Mouse (Mus musculus): Measurements from ENCODE around the gene Pfkl. TPM values are rescaled to one million over a fixed set of nuclear protein-coding genes. Genes with fewer than 3 reads are reported as not detected.
A peak's percentile ranks its signal among the peaks of the same experiment; 100 is the strongest.

Pfkl gene
- polyA plus RNA-seq, 1 experiment from 2014 or later = 108 TPM

DNA sequence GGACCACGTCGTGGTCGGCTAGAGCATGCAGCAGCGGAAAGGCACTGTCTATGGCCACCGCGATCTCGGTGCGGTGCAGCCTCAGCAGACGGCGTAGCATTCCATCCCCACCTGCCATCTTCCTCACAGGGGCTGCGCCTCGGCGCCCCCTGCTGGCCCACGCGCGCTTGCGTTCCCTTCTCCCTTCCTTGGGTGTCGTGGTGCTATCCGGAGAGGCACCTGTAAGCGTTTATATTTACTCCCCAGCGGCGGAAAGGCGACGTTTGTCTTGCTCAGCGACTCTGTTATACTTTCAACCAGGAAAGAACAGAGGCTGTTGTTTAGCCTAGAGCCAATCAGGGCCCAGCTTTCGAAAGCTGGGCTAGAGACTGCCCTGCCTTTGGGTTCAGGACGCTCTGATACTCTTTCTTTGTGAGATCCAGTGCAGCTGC lies 33.5 kb upstream of the Pfkl start, which contains the start of gene Aire:
Gene Aire (minus strand): TSS at position 205 of the 431 bp plus-strand sequence.
- no peak for ATAC-seq (replicated peaks; ENCODE audit: insufficient number of reproducible peaks, low FRiP score, low TSS enrichment, low read depth)
- peak within 1 kb of the TSS; percentile 43 for H3K4me2 ChIP-seq (ENCODE audit: low read depth, low read length)
- H3K9ac ChIP-seq (replicated peaks; ENCODE audit: low read length) = peak within 1 kb of the TSS; percentile 32; the same call in 1 of the 2 replicates
- WGBS = under 1% methylated on average over 27 of the region's 27 CpGs
- no peaks in the 10 kb centered on the region for H3K9me3 ChIP-seq (replicated peaks; ENCODE audit: control insufficient read depth, low read length)
- peak within 1 kb of the TSS; percentile 5; the same call in 1 of the 2 replicates for H3K4me3 ChIP-seq (ENCODE audit: low read depth, low read length)
- H3K36me3 ChIP-seq (replicated peaks; ENCODE audit: control insufficient read depth, insufficient read depth, low read depth, low read length) = no peaks in the 10 kb centered on the region
- peak; percentile 78 for DNase-seq (ENCODE audit: low spot score)
- no peak within 1 kb of the TSS for H3K27ac ChIP-seq (replicated peaks; ENCODE audit: low read depth, low read length)
- H3K4me1 ChIP-seq (ENCODE audit: control insufficient read depth, insufficient read depth, low read length) = no peaks in the 10 kb centered on the region
- no peaks in the 10 kb centered on the region for H3K27me3 ChIP-seq (ENCODE audit: control insufficient read depth, insufficient read depth, low read length)

DNA sequence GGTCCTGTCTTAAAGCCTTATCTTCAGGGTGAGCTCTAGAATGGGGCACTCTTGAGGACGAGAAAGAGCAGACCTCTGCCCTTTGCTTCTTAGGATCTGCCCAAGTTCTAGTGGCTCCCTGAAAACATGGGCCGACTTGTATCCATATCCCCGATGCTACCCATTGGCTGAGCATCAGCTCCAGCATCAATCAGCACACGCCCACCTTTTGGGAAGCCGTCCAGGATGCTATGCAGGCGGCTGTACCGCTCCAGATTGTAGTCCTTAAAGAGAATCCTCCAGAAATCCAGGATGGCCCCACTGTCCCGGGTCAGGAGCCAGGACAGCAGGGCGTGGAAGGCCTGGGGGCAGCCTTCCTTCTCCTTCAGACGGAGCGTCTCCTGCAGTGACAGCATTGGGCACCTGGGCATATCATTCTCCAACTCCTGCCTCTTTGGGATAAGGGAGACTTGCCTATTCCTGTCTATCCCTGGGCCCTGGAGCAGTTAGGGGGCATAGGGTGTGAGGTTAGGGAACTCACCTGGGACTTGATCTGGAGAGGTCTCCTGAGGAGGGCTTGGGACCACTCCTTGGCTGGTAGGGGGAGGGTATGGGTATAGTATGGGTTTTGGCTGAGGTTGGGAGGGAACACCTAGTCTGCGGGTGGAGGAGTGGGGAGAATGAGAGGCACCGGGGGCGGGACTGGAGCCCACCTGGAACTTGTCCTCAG lies 33.0 kb upstream of the Pfkl start:
- peak overlapping the region; percentile 32; the same call in 1 of the 2 replicates for H3K9ac ChIP-seq (replicated peaks; ENCODE audit: low read length)
- H3K4me3 ChIP-seq (ENCODE audit: low read depth, low read length) = no peak overlapping the region
- no peaks in the 10 kb centered on the region for H3K9me3 ChIP-seq (replicated peaks; ENCODE audit: control insufficient read depth, low read length)
- ATAC-seq (replicated peaks; ENCODE audit: insufficient number of reproducible peaks, low FRiP score, low TSS enrichment, low read depth) (no peak), DNase-seq (ENCODE audit: low spot score) (no peak)
- WGBS = 53% methylated on average over 14 of the region's 14 CpGs
- no peaks in the 10 kb centered on the region for H3K4me1 ChIP-seq (ENCODE audit: control insufficient read depth, insufficient read depth, low read length)
- no peaks in the 10 kb centered on the region for H3K27me3 ChIP-seq (ENCODE audit: control insufficient read depth, insufficient read depth, low read length)
- no peak overlapping the region for H3K27ac ChIP-seq (replicated peaks; ENCODE audit: low read depth, low read length)
- H3K36me3 ChIP-seq (replicated peaks; ENCODE audit: control insufficient read depth, insufficient read depth, low read depth, low read length) = no peaks in the 10 kb centered on the region
- peak overlapping the region; percentile 43 for H3K4me2 ChIP-seq (ENCODE audit: low read depth, low read length)

DNA sequence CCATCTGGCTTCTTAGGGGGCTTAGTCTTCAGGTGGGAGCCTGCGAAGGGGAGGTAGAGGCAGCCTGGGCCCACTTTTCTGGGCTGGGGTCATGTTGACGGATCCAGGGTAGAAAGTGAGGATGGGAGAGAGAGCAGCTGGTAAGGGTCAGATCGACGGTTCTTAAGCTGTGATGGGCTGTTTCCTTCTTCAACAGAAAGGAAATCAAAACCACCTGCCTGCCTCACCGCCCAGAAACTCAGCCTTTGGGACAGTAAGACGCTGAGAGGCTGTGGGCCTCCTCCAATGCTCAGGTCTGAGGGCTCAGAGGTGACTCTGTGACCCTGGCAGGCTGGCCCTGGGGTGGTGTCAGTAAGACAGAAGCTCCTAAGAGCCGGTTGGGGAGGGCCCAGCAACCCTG lies 32.2 kb upstream of the Pfkl start:
- ATAC-seq (replicated peaks; ENCODE audit: insufficient number of reproducible peaks, low FRiP score, low TSS enrichment, low read depth) = no peak
- 36% methylated on average over 7 of the region's 7 CpGs for WGBS

DNA sequence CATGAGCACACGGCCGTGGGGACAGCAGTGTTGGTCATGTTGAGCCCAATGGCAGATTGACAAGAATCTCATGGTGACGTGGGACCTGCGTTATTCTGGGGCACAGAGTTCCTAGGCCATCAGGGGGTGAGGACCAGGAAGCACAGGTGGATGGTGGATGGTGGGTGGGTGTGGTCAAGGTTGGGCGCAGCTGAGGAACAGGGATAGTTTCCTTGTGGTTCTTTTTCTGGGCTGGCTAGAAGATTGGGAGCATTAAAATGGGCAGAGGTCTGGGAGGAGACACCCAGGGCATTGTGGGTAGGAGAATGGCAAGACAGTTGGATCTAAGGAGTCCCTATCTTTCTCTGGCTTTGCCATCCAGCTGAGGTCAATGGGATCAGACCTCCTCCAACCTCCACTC lies 31.8 kb upstream of the Pfkl start, which contains the start of gene Dnmt3l:
Gene Dnmt3l (plus strand): TSS at position 301 of the 400 bp plus-strand sequence.
- H3K4me1 ChIP-seq (ENCODE audit: control insufficient read depth, insufficient read depth, low read length) = no peaks in the 10 kb centered on the region
- H3K27me3 ChIP-seq (ENCODE audit: control insufficient read depth, insufficient read depth, low read length) = no peaks in the 10 kb centered on the region
- H3K36me3 ChIP-seq (replicated peaks; ENCODE audit: control insufficient read depth, insufficient read depth, low read depth, low read length) = no peaks in the 10 kb centered on the region
- no peak within 1 kb of the TSS for H3K27ac ChIP-seq (replicated peaks; ENCODE audit: low read depth, low read length)
- ATAC-seq (replicated peaks; ENCODE audit: insufficient number of reproducible peaks, low FRiP score, low TSS enrichment, low read depth) = no peak
- no peak for DNase-seq (ENCODE audit: low spot score)
- H3K9ac ChIP-seq (replicated peaks; ENCODE audit: low read length) = no peak within 1 kb of the TSS
- no peak within 1 kb of the TSS for H3K4me2 ChIP-seq (ENCODE audit: low read depth, low read length)
- H3K9me3 ChIP-seq (replicated peaks; ENCODE audit: control insufficient read depth, low read length) = no peaks in the 10 kb centered on the region
- no peak within 1 kb of the TSS for H3K4me3 ChIP-seq (ENCODE audit: low read depth, low read length)
- 91% methylated on average over 5 of the region's 5 CpGs for WGBS

More for the DNA sequence above, 32.2 kb upstream of the Pfkl start:
- Histone ChIP-seq H3K27ac (replicated peaks; ENCODE audit: low read depth, low read length) (no peak overlapping the region), H3K9me3 (replicated peaks; ENCODE audit: control insufficient read depth, low read length) (no peaks in the 10 kb centered on the region), H3K4me1 (ENCODE audit: control insufficient read depth, insufficient read depth, low read length) (no peaks in the 10 kb centered on the region), H3K27me3 (ENCODE audit: control insufficient read depth, insufficient read depth, low read length) (no peaks in the 10 kb centered on the region), H3K4me3 (ENCODE audit: low read depth, low read length) (no peak overlapping the region), H3K4me2 (ENCODE audit: low read depth, low read length) (no peak overlapping the region), H3K9ac (replicated peaks; ENCODE audit: low read length) (no peak overlapping the region), H3K36me3 (replicated peaks; ENCODE audit: control insufficient read depth, insufficient read depth, low read depth, low read length) (no peaks in the 10 kb centered on the region)
- peak; percentile 65 for DNase-seq (ENCODE audit: low spot score)

DNA sequence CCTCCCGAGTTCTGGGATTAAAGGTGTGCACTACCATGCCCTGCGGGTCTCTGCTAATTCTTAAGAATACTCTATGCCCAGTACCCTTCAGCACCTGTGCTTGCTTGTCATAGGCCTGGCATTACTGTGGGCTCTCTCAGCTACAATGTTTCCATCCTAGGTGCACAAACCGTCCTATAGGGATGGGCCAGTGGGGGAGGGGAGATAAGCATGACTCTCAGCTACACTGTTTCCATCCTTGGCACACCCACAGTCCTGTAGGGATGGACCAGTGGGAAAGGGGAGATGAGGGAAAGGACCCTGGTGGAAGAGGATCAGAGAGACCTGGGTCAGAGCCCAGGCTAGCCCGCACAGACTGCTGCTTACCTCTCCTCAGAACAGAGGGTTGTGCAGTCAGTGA lies 27.3 kb upstream of the Pfkl start:
- Histone ChIP-seq H3K4me1 (ENCODE audit: control insufficient read depth, insufficient read depth, low read length) (no peaks in the 10 kb centered on the region), H3K36me3 (replicated peaks; ENCODE audit: control insufficient read depth, insufficient read depth, low read depth, low read length) (no peaks in the 10 kb centered on the region), H3K9ac (replicated peaks; ENCODE audit: low read length) (no peak overlapping the region), H3K4me3 (ENCODE audit: low read depth, low read length) (no peak overlapping the region), H3K9me3 (replicated peaks; ENCODE audit: control insufficient read depth, low read length) (no peaks in the 10 kb centered on the region), H3K4me2 (ENCODE audit: low read depth, low read length) (no peak overlapping the region), H3K27ac (replicated peaks; ENCODE audit: low read depth, low read length) (no peak overlapping the region), H3K27me3 (ENCODE audit: control insufficient read depth, insufficient read depth, low read length) (no peaks in the 10 kb centered on the region)
- WGBS = 79% methylated on average over 4 of the region's 4 CpGs
- ATAC-seq (replicated peaks; ENCODE audit: insufficient number of reproducible peaks, low FRiP score, low TSS enrichment, low read depth) = no peak
- no peak for DNase-seq (ENCODE audit: low spot score)

DNA sequence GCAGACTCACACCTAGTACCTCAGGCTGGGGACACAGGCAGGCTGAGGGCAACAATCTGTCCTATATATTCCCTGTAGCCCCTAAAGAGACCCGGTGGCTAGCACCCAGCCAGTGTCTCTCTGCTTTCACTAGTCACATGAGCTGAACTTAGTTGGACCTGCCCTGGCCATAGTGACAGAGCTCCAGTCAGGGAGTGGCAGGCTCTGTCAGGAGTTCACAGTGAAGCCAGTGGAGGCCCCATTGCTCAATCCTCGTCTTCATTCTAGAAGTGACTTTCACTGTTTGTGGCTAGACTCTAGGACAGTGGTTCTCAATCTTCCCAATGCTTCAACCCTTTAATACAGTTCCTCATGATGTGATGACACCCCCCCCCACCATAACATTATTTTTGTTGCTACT lies 22.1 kb upstream of the Pfkl start:
- no peak for ATAC-seq (replicated peaks; ENCODE audit: insufficient number of reproducible peaks, low FRiP score, low TSS enrichment, low read depth)
- no peak overlapping the region for H3K4me2 ChIP-seq (ENCODE audit: low read depth, low read length)
- H3K4me1 ChIP-seq (ENCODE audit: control insufficient read depth, insufficient read depth, low read length) = no peaks in the 10 kb centered on the region
- no peaks in the 10 kb centered on the region; the same call in 1 of the 2 replicates for H3K27me3 ChIP-seq (ENCODE audit: control insufficient read depth, insufficient read depth, low read length)
- 85% methylated on average over 2 of the region's 2 CpGs for WGBS
- no peak overlapping the region for H3K9ac ChIP-seq (replicated peaks; ENCODE audit: low read length)
- no peak for DNase-seq (ENCODE audit: low spot score)
- H3K4me3 ChIP-seq (ENCODE audit: low read depth, low read length) = no peak overlapping the region
- H3K9me3 ChIP-seq (replicated peaks; ENCODE audit: control insufficient read depth, low read length) = no peaks in the 10 kb centered on the region
- no peak overlapping the region for H3K27ac ChIP-seq (replicated peaks; ENCODE audit: low read depth, low read length)
- no peaks in the 10 kb centered on the region for H3K36me3 ChIP-seq (replicated peaks; ENCODE audit: control insufficient read depth, insufficient read depth, low read depth, low read length)

DNA sequence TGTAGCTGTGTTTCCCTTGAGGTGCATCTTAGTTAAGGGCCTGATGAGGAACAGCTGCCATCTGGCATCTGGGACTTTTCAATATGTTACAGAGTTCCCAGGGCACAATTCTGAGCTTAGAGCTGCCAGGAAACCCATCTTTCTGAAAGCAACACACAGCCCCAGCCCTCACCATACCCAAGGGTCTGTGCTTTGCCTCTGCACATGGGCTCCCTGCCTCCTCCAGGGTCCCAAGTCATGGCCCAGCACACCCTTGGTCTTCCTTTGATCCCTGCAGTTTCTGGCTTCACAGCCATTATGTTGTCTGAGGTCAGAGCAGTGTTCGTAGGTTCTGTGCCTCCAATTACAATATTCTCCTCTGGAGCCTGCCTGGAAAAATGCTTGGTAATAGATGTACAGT lies 19.2 kb upstream of the Pfkl start:
- no peaks in the 10 kb centered on the region for H3K9me3 ChIP-seq (replicated peaks; ENCODE audit: control insufficient read depth, low read length)
- no peaks in the 10 kb centered on the region; the same call in 1 of the 2 replicates for H3K27me3 ChIP-seq (ENCODE audit: control insufficient read depth, insufficient read depth, low read length)
- no peak overlapping the region for H3K9ac ChIP-seq (replicated peaks; ENCODE audit: low read length)
- no peak overlapping the region for H3K4me3 ChIP-seq (ENCODE audit: low read depth, low read length)
- ATAC-seq (replicated peaks; ENCODE audit: insufficient number of reproducible peaks, low FRiP score, low TSS enrichment, low read depth) (no peak), DNase-seq (ENCODE audit: low spot score) (no peak)
- H3K4me2 ChIP-seq (ENCODE audit: low read depth, low read length) = no peak overlapping the region
- no peaks in the 10 kb centered on the region for H3K36me3 ChIP-seq (replicated peaks; ENCODE audit: control insufficient read depth, insufficient read depth, low read depth, low read length)
- H3K4me1 ChIP-seq (ENCODE audit: control insufficient read depth, insufficient read depth, low read length) = no peaks in the 10 kb centered on the region
- H3K27ac ChIP-seq (replicated peaks; ENCODE audit: low read depth, low read length) = no peak overlapping the region
- 79% methylated on average over 1 of the region's 1 CpGs for WGBS

DNA sequence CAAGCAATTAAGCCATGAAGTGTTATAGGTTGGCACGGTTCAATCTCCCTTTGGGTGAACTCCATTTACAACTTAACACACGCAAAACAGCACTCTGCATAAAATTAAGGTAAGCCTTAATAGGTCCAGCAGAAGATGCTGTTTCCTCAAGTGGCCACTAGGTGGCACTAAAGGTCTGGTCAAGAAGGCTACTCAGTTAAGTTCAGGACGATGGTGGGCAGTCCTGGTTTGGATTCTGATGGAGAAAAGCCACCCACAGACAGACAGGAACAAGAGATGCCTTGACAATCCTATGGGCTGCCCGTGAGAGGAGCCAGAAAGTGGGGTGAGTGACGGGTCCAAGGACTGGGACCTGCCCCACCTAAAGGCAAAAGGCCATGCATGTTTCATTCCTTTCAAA lies 18.2 kb upstream of the Pfkl start:
- ATAC-seq (replicated peaks; ENCODE audit: insufficient number of reproducible peaks, low FRiP score, low TSS enrichment, low read depth) = peak; percentile 72; the same call in 1 of the 2 replicates
- H3K27ac ChIP-seq (replicated peaks; ENCODE audit: low read depth, low read length) = no peak overlapping the region
- H3K4me1 ChIP-seq (ENCODE audit: control insufficient read depth, insufficient read depth, low read length) = no peaks in the 10 kb centered on the region
- DNase-seq (ENCODE audit: low spot score) = peak; percentile 89
- no peaks in the 10 kb centered on the region for H3K36me3 ChIP-seq (replicated peaks; ENCODE audit: control insufficient read depth, insufficient read depth, low read depth, low read length)
- H3K4me2 ChIP-seq (ENCODE audit: low read depth, low read length) = no peak overlapping the region
- H3K4me3 ChIP-seq (ENCODE audit: low read depth, low read length) = no peak overlapping the region
- H3K9ac ChIP-seq (replicated peaks; ENCODE audit: low read length) = no peak overlapping the region
- WGBS = 8% methylated on average over 5 of the region's 5 CpGs
- no peaks in the 10 kb centered on the region; the same call in 1 of the 2 replicates for H3K27me3 ChIP-seq (ENCODE audit: control insufficient read depth, insufficient read depth, low read length)
- no peaks in the 10 kb centered on the region for H3K9me3 ChIP-seq (replicated peaks; ENCODE audit: control insufficient read depth, low read length)
